Mouse (Mus musculus) naive thymus-derived CD4-positive, alpha-beta T cell, adult 2 months (primary cell): ENCODE results near the gene Cmip.

ENCODE experiments used
- DNase-seq: peaks from one replicate; pipeline ENCODE4 v3.0.0-alpha.2; 2011; ENCODE audit warnings: low read depth

Cmip gene

GRCm38 (mm10) chr8:117257029-117257820, at the start of gene Cmip:
TSS of gene Cmip (plus strand) at chr8:117257064.
- DNase-seq, result peak; percentile 60

DNA sequence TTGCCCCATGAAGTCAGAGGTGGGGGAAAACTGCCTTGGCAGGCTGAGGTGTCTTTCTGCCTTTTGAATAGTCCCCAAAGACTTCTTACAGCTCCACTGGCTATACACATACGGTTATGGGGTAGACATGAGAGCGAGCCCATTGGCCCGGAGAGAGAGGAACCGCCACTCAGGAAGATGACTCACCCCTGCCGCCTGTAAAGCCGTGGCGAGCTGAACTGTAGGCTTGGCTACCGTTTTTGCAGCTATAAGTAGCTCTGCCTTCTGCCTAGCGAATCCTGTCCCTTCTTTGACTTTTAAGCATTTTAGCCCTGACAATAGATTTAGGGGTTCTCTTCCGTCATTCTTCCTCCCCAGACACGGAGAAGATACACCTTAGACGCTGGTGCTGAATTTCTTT, 47.7 kb upstream of the Cmip start:
- no peak for DNase-seq

- no peak for DNase-seq
Observed at GRCm38 (mm10) chr8:117212100-117212499, 44.8 kb upstream of the Cmip start.

GRCm38 (mm10) chr8:117217724-117218123, 39.1 kb upstream of the Cmip start:
- DNase-seq, result no peak

DNA sequence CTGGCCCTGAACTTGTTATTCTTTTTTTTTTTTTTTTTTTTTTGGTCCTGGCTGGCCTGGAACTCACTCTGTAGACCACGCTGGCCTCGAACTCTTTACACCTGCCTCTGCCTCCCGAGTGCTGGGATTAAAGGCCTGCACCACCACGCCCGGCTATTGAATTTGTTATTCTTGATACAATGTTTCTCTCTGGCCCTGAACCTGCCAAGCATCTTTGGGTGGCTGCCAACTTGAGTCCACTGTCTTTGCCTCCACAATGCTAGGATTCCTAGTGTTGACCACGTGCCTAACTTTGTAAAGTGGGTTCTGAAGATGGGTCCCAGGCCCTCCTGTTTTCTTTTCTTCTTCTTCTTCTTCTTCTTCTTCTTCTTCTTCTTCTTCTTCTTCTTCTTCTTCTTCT, 34.5 kb upstream of the Cmip start:
- DNase-seq, result no peak

DNA sequence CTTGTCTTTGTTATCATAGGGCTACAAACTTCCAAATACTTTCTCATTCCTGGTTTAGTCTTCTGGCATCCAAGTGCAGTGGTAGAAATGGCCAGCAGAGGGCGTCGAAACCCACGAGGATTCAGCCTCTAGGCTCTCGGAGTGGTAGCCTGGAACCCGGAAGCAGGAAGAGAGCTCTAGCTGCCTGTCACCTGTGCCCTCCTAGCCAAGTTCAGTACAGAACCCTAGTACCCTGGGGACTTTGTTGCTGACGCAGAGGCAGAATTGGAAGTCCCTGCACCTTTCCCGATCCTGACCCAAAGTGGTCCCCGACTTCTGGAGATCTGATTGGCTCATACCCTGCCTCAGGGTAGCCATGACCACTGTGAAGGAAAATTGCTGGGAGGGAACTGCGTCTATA, 32.2 kb upstream of the Cmip start:
- peak; percentile 91 for DNase-seq

DNA sequence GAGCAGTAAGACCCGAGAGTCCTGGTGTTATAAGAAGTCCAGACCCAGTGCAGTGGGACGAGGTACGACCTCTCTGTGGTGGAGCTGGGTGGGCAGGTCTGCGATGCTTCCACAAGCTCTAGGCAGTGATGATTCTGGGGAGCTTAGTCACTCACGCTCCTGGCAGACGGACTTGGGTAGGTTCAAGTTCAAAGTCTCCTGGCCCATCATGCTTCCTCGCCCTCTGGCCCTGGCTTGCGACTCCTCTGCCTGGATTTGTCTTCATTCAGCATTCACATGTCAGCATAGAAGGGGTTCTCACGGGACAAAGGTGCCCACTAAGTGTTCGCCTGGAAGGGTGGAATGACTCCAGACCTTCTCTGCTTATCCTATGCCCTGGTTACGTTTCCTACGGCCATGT, 30.6 kb upstream of the Cmip start:
- DNase-seq, result no peak

GRCm38 (mm10) chr8:117227339-117227738, 29.5 kb upstream of the Cmip start:
- DNase-seq, result no peak

- no peak for DNase-seq
Observed at GRCm38 (mm10) chr8:117233199-117233598, 23.7 kb upstream of the Cmip start.

GRCm38 (mm10) chr8:117236531-117236930, 20.3 kb upstream of the Cmip start:
- no peak for DNase-seq

- DNase-seq, result no peak
Observed at GRCm38 (mm10) chr8:117240326-117240725, 16.5 kb upstream of the Cmip start.

DNA sequence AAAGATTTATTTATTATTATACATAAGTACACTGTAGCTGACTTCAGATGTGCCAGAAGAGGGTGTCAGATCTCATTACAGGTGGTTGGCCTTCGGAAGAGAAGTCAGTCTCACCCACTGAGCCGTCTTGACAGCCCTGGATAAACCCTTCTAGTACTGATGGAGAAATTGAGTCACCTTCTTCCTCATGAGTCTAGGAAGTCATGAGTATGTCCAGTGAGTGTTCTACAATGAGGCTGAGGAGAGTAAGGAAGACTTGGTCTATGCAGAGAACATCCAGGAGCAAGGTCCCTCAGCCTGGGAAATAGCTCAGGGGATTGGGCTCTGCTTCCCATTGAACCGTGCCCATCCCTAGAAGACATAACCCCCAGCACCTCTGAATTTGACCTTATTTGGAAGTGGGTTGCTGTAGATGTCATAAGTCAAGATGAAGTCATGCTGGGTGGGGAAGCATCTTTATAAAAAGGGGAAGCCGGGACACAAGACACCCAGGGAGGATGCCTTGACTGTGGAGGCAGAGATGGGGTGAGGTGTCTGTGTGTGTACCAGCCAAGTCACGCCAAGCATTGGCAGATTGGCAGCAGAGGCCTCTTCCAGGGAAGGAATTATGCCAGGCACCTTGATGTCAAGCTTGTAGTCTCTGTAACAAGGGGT, 15.9 kb upstream of the Cmip start:
- DNase-seq, result no peak

DNA sequence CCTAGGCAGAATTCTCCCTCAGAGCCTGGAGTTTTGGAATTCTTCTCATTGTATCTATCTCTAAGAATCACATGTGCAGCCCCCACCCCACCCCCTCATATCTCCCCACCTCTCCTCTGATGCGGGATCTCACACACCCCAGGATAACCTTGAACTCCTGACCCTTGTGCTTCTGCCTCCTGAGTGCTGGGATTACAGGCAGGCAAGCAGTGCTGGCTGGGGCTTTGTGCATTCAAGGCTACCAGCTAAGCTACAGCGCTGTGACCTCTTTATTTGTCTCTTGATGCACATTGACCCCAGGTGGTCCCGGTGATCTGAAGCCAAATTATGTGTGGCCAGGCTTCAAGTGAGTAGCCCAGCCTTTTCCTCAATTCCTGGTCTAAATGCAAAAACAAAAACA, 15.0 kb upstream of the Cmip start:
- DNase-seq, result no peak

- DNase-seq, result no peak
Observed at GRCm38 (mm10) chr8:117242286-117242685, 14.6 kb upstream of the Cmip start.

DNA sequence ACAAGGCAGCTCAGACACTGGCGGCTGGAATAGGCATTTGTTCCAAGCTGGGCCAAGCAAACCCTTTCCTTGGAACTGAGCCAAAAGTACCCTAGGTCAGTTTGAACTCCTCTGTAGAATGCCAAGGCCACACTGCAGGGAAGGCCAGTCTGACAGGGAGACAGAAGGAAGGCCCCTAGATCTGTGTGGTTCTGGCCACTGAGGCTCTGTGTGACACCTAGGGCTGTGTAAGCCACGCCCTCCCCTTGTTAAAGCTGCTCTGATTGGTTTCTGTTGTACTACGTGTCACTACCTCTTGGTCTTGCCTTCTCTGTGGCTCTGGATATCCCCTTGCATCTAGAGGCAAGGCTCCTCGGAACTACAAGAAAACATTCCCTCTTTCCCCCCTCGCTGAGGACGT, 12.3 kb upstream of the Cmip start:
- DNase-seq, result no peak

DNA sequence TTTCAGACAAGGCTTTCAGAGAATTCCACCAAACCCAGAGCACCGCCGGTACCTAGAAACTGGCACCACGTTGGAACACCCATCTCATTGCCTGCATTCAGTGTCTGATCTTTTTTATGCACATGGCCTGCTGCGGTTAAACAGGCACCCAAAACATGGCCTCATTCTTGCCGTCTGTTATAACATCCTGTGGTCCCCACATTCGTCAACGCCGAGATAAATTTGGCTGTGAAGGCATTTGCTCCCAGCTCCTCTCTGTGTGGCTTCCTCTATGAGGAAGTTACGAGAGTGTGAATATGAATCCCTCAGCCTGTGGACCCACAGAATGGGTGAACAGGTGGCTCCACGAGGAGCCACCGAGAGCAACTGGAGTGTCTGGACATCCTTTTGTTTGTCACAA, 8.5 kb upstream of the Cmip start:
- no peak for DNase-seq

GRCm38 (mm10) chr8:117251086-117251681, 5.7 kb upstream of the Cmip start:
- DNase-seq, result no peak

GRCm38 (mm10) chr8:117252650-117253049, 4.2 kb upstream of the Cmip start:
- no peak for DNase-seq

GRCm38 (mm10) chr8:117253390-117254269, 3.2 kb upstream of the Cmip start:
- no peak for DNase-seq

- no peak for DNase-seq
Observed at GRCm38 (mm10) chr8:117254496-117254895, 2.4 kb upstream of the Cmip start.

DNA sequence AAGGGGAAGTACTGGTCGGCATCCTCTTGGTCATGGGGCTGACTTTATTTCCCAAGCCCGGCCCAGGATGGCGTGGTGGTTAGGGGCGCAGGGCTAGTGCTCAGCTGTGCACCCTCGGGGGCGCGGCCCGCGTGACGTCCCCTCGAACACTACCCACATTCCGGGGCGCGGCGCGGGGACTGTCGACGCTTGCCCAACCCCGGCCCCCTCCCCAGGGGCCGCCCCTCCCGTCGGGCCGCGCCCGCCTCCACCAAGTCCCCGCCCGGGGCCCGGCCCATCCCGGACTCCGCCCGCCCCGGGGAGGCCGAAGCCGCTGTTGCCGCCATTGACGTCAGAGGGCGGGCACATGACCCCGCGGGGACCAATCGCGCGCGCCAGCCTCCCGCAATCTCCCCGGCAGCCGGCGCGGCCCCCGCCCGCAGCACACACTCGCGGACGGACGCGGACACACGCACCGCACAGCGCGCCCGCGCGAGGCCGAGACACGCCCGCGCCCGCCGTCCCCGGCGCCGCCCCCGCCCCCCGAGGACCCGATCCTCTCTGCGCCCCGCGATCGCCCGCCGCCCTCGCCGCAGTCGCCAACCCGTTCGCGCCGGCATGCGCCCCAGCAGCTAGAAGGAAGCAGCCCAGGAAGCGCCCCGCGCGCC, 449 bp upstream of the Cmip start:
- peak; percentile 91 for DNase-seq
